Mouse (Mus musculus) neural tube, embryonic 13.5 days (tissue): Measurements from ENCODE around the gene Gsg1l. TPM values are rescaled to one million over a fixed set of nuclear protein-coding genes. Genes with fewer than 3 reads are reported as not detected.

Experiments
- ATAC-seq: fragments of 200-750 bp; cut with Nextera tagmentation; 2 replicates; pipeline ENCODE4 v1.8.0; 2017; ENCODE audit warnings: low read depth, mild to moderate bottlenecking, moderate TSS enrichment, moderate library complexity
- H3K27ac ChIP-seq: fragments of 300-500 bp; sonication (generic); replicated peaks from 2 replicates; pipeline ENCODE4 v1.5.1; 2015; ENCODE audit warnings: moderate library complexity, mild to moderate bottlenecking, inconsistent platforms
- H3K27me3 ChIP-seq: fragments of 300-500 bp; sonication (generic); 2 replicates; pipeline ENCODE4 v1.6.1; 2015; ENCODE audit warnings: mild to moderate bottlenecking, inconsistent platforms
- H3K36me3 ChIP-seq: fragments of 300-500 bp; sonication (generic); 2 replicates; pipeline ENCODE4 v1.6.1; 2015; ENCODE audit warnings: mild to moderate bottlenecking, inconsistent platforms
- H3K4me1 ChIP-seq: fragments of 300-500 bp; sonication (generic); replicated peaks from 2 replicates; pipeline ENCODE4 v1.6.1; 2015; ENCODE audit warnings: inconsistent platforms
- H3K4me2 ChIP-seq: fragments of 300-500 bp; sonication (generic); 2 replicates; pipeline ENCODE4 v1.6.1; 2015; ENCODE audit warnings: inconsistent platforms, mild to moderate bottlenecking, moderate library complexity
- H3K4me3 ChIP-seq: fragments of 300-500 bp; sonication (generic); 2 replicates; pipeline ENCODE4 v1.5.1; 2015; ENCODE audit warnings: mild to moderate bottlenecking, inconsistent platforms
- H3K9ac ChIP-seq: fragments of 300-500 bp; sonication (generic); 2 replicates; pipeline ENCODE4 v1.6.1; 2015; ENCODE audit warnings: moderate library complexity, mild to moderate bottlenecking, inconsistent platforms
- H3K9me3 ChIP-seq: fragments of 300-500 bp; sonication (generic); 2 replicates; pipeline ENCODE4 v1.6.1; 2016; ENCODE audit warnings: inconsistent platforms
- WGBS: fragments of 180-500 bp; shearing (Covaris S2); methylation state at CpG from one replicate; pipeline ENCODE4 v1.1.7; 2015; 5-methylcytosine and 5-hydroxymethylcytosine counted together
- polyA plus RNA-seq: library from polyadenylated mRNA; unstranded; fragments of >200 nt; fragmentation: Nextera tagmentation; extraction: Ambion mirVana; gene quantifications from 2 replicates; pipeline ENCODE4 v1.2.1, GENCODE M21; 2015

The Gsg1l gene
- polyA plus RNA-seq, 1 experiment from 2014 or later: 14.2 TPM

DNA sequence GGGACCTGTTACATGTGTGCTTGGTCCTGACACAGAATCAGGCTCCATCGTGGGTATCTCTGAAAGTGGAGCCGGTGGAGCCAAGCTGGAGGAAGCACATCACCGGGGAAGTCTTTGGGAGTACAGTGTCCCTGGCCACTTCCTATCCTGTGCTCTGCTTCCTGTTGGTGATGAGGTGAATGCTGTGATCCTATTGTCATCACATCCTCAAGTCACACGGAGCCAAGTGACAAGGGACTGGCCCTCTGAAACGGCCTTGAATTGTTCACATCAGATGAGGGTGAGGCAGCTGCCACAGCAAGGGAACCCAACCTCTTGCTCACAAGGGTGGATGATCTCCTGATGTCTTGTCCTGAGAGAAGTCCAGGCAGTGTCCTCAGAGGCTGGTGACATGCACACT, 14.4 kb upstream of the Gsg1l start:
- Histone ChIP-seq H3K27me3 (no peaks in the 10 kb centered on the region), H3K27ac (no peak overlapping the region), H3K36me3 (peaks cover 52% of the 10 kb centered on the region), H3K4me3 (no peak overlapping the region), H3K4me2 (no peak overlapping the region), H3K9ac (no peak overlapping the region), H3K4me1 (no peaks in the 10 kb centered on the region), H3K9me3 (no peaks in the 10 kb centered on the region)
- 85% methylated on average over 5 of the region's 5 CpGs for WGBS
- ATAC-seq: no peak

- Histone ChIP-seq H3K27ac (no peak overlapping the region), H3K4me1 (no peaks in the 10 kb centered on the region), H3K36me3 (peaks cover 34% of the 10 kb centered on the region), H3K9me3 (0 out of 2 replicates have a peak, but pooled peaks cover 8% of the 10 kb centered on the region), H3K9ac (no peak overlapping the region), H3K27me3 (no peaks in the 10 kb centered on the region), H3K4me3 (no peak overlapping the region), H3K4me2 (no peak overlapping the region)
- no peak for ATAC-seq
- WGBS: 92% methylated on average over 5 of the region's 5 CpGs
Measured at GRCm38 (mm10) chr7:126094738-126095137, 12.5 kb upstream of the Gsg1l start.

GRCm38 (mm10) chr7:126093162-126093561, 11.0 kb upstream of the Gsg1l start:
- Histone ChIP-seq H3K9ac (no peak overlapping the region), H3K27me3 (no peaks in the 10 kb centered on the region), H3K4me3 (no peak overlapping the region), H3K9me3 (0 out of 2 replicates have a peak, but pooled peaks cover 8% of the 10 kb centered on the region), H3K36me3 (peaks cover 20% of the 10 kb centered on the region), H3K27ac (no peak overlapping the region), H3K4me1 (no peaks in the 10 kb centered on the region), H3K4me2 (no peak overlapping the region)
- no peak for ATAC-seq
- WGBS: 48% methylated on average over 3 of the region's 3 CpGs

- H3K27ac ChIP-seq: no peak overlapping the region
- ATAC-seq: no peak
- H3K4me2 ChIP-seq: no peak overlapping the region
- H3K4me3 ChIP-seq: no peak overlapping the region
- no peaks in the 10 kb centered on the region for H3K36me3 ChIP-seq
- peaks cover 16% of the 10 kb centered on the region for H3K4me1 ChIP-seq
- H3K27me3 ChIP-seq: peaks cover 5% of the 10 kb centered on the region
- 0 out of 2 replicates have a peak, but pooled peaks cover 8% of the 10 kb centered on the region for H3K9me3 ChIP-seq
- H3K9ac ChIP-seq: no peak overlapping the region
- WGBS: 15% methylated on average over 6 of the region's 6 CpGs
Measured at GRCm38 (mm10) chr7:126089782-126090181, 7.6 kb upstream of the Gsg1l start.

- Histone ChIP-seq H3K9me3 (0 out of 2 replicates have a peak, but pooled peaks cover 8% of the 10 kb centered on the region), H3K4me1 (peaks cover 29% of the 10 kb centered on the region), H3K36me3 (no peaks in the 10 kb centered on the region), H3K9ac (no peak overlapping the region), H3K4me3 (no peak overlapping the region), H3K27ac (no peak overlapping the region), H3K4me2 (no peak overlapping the region), H3K27me3 (peaks cover 20% of the 10 kb centered on the region)
- ATAC-seq: no peak
- 40% methylated on average over 3 of the region's 6 CpGs for WGBS
Measured at GRCm38 (mm10) chr7:126088155-126088554, 5.9 kb upstream of the Gsg1l start.

- Histone ChIP-seq H3K4me3 (no peak overlapping the region), H3K9me3 (0 out of 2 replicates have a peak, but pooled peaks cover 8% of the 10 kb centered on the region)
- WGBS: 72% methylated on average over 10 of the region's 10 CpGs
Measured at GRCm38 (mm10) chr7:126087602-126088001, 5.4 kb upstream of the Gsg1l start.

DNA sequence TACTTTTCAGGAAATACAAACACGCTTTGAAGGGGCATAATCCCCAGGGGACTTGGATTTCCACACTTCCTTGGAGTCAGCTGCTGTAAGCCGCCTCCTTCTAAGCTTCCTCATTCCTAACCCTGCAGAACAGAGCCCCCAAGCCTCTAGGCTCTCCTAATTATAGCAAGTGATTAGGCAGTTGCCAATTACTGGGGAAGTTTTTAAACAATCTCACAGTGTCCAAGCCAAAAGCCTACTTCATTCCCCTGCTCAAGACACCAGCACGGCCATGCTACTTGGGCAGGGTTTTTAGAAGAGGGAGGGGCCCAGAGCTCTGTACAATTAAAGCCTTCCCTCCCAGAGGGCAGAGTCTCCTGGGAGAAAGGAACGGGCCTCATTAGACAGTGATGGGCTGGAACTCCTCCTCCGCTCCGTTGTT, 4.1 kb upstream of the Gsg1l start:
- no peak overlapping the region for H3K27ac ChIP-seq
- 0 out of 2 replicates have a peak, but pooled peaks cover 5% of the 10 kb centered on the region for H3K9me3 ChIP-seq
- 0 out of 2 replicates have a peak overlapping the region, but pooled peaks have one; percentile 12 for H3K9ac ChIP-seq
- no peaks in the 10 kb centered on the region for H3K36me3 ChIP-seq
- ATAC-seq: no peak
- no peak overlapping the region for H3K4me3 ChIP-seq
- 19% methylated on average over 6 of the region's 6 CpGs for WGBS
- no peak overlapping the region for H3K4me2 ChIP-seq
- peaks cover 46% of the 10 kb centered on the region for H3K4me1 ChIP-seq
- H3K27me3 ChIP-seq: peaks cover 37% of the 10 kb centered on the region

More at GRCm38 (mm10) chr7:126087602-126088001, 5.4 kb upstream of the Gsg1l start:
- H3K36me3 ChIP-seq: no peaks in the 10 kb centered on the region
- H3K27ac ChIP-seq: no peak overlapping the region
- no peak for ATAC-seq
- peaks cover 35% of the 10 kb centered on the region for H3K4me1 ChIP-seq
- H3K9ac ChIP-seq: no peak overlapping the region
- no peak overlapping the region for H3K4me2 ChIP-seq
- H3K27me3 ChIP-seq: peaks cover 26% of the 10 kb centered on the region

GRCm38 (mm10) chr7:126085154-126085553, 2.9 kb upstream of the Gsg1l start:
- ATAC-seq: no peak
- Histone ChIP-seq H3K36me3 (no peaks in the 10 kb centered on the region), H3K9ac (no peak overlapping the region), H3K4me3 (no peak overlapping the region), H3K4me2 (no peak overlapping the region), H3K27ac (no peak overlapping the region), H3K4me1 (peaks cover 54% of the 10 kb centered on the region), H3K27me3 (peaks cover 49% of the 10 kb centered on the region), H3K9me3 (no peaks in the 10 kb centered on the region)
- 90% methylated on average over 9 of the region's 9 CpGs for WGBS

DNA sequence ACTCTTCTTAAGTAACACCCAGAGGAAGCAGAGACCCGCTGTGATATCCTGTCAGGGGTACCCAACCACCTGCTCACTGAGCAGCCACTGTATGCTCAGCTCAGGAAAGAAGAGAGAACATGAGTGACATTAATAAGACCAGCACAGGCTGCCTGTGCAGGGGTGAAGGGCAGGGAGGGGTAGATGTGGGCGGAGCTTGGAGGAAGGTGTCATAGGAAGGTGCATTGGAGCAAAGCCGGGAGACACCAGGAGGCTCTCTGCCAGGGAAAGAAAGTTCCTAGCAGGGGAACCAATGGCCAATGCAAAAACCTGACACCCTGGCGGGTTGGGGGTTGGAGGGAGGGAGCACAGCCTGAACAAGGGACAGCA, 1.8 kb upstream of the Gsg1l start:
- H3K36me3 ChIP-seq: no peaks in the 10 kb centered on the region
- no peaks in the 10 kb centered on the region for H3K9me3 ChIP-seq
- H3K4me3 ChIP-seq: no peak overlapping the region
- H3K4me2 ChIP-seq: no peak overlapping the region
- peaks cover 54% of the 10 kb centered on the region for H3K4me1 ChIP-seq
- H3K27me3 ChIP-seq: peaks cover 59% of the 10 kb centered on the region
- WGBS: 16% methylated on average over 4 of the region's 4 CpGs
- no peak overlapping the region for H3K9ac ChIP-seq
- H3K27ac ChIP-seq: no peak overlapping the region
- ATAC-seq: no peak

- 13% methylated on average over 9 of the region's 9 CpGs for WGBS
- Histone ChIP-seq H3K9ac (no peak overlapping the region), H3K4me1 (peaks cover 54% of the 10 kb centered on the region), H3K9me3 (no peaks in the 10 kb centered on the region), H3K27me3 (peaks cover 60% of the 10 kb centered on the region), H3K4me3 (no peak overlapping the region), H3K27ac (no peak overlapping the region), H3K4me2 (no peak overlapping the region; the same call in 1 of the 2 replicates), H3K36me3 (no peaks in the 10 kb centered on the region)
- no peak for ATAC-seq
Measured at GRCm38 (mm10) chr7:126083341-126083979, 1.2 kb upstream of the Gsg1l start.

GRCm38 (mm10) chr7:126081727-126082285, 405 bp downstream of the Gsg1l start:
- H3K9ac ChIP-seq: peak overlapping the region; percentile 81
- no peaks in the 10 kb centered on the region for H3K9me3 ChIP-seq
- WGBS: under 1% methylated on average over 80 of the region's 80 CpGs
- H3K4me3 ChIP-seq: peak overlapping the region; percentile 69
- peak overlapping the region; percentile 67 for H3K27ac ChIP-seq
- H3K36me3 ChIP-seq: no peaks in the 10 kb centered on the region
- H3K4me2 ChIP-seq: peak overlapping the region; percentile 95
- peaks cover 64% of the 10 kb centered on the region for H3K27me3 ChIP-seq
- ATAC-seq: peak; percentile 10; the same call in 1 of the 2 replicates
- peaks cover 48% of the 10 kb centered on the region for H3K4me1 ChIP-seq

- WGBS: 14% methylated on average over 16 of the region's 16 CpGs
- H3K36me3 ChIP-seq: no peaks in the 10 kb centered on the region
- ATAC-seq: 0 out of 2 replicates have a peak, but pooled peaks have one; percentile 5
- H3K9ac ChIP-seq: peak overlapping the region; percentile 81
- H3K27ac ChIP-seq: peak overlapping the region; percentile 67; the same call in 1 of the 2 replicates
- peak overlapping the region; percentile 69 for H3K4me3 ChIP-seq
- peaks cover 41% of the 10 kb centered on the region for H3K4me1 ChIP-seq
- peaks cover 64% of the 10 kb centered on the region for H3K27me3 ChIP-seq
- peak overlapping the region; percentile 95 for H3K4me2 ChIP-seq
- no peaks in the 10 kb centered on the region for H3K9me3 ChIP-seq
Measured at GRCm38 (mm10) chr7:126080949-126081654, 1.1 kb downstream of the Gsg1l start.
